Mouse (Mus musculus): ENCODE data around the gene Uchl5.

The Uchl5 gene

DNA sequence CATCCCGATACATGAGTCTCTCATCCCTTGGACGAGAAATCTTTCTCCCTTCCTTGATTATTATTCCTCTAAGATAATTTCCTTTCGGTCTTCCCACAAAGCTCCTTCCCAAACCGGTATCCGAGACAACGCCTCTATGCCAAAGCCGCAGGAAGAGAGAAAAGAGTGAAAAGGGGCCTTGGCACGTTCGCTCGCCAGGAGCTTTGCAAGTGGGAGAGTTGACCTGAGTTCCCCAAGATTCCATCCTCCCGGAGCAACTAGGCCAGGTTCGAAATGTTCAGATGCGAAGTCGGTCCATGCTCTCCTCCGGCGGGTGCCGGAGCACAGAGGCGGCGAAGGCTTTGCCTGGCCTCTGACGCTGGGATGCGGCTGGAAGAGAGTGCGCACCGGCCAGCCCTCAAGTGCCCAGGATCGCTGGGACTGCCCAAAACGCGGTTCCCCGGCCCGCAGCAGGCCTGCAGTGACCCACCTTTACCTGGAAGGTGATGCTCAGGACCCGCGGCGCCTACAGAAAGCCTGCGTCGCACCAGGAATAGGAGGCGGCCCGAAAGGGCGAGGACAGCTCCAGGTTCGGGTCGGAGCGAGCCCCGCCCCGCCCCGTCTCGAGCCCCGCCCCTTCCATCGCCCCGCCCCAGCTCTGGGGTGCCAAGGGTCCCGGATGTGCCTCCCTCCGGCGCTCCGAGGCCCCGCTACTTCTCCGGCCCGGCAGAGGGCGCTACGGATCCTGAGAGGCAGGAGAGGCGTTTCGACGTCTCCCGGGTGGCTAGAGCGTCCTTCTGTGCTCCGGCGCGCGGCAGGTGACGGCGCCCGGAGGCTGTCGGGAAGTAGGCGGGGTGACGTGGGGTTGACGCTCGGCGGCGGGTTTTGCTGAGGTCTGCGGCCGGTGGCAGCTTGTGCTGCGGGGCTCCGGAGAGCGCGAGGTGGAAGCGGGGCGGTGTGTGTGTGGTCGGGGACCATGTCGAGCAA, at the start of gene Uchl5, which contains the start of gene Trove2:
Gene Uchl5 (plus strand): TSS at position 827 of the 966 bp plus-strand sequence.
Gene Trove2 (minus strand): TSS at position 623 of the 966 bp plus-strand sequence.
- peak; percentile 96 to 97 for DNase-seq (ENCODE audit: low spot score in 2 of 2)

DNA sequence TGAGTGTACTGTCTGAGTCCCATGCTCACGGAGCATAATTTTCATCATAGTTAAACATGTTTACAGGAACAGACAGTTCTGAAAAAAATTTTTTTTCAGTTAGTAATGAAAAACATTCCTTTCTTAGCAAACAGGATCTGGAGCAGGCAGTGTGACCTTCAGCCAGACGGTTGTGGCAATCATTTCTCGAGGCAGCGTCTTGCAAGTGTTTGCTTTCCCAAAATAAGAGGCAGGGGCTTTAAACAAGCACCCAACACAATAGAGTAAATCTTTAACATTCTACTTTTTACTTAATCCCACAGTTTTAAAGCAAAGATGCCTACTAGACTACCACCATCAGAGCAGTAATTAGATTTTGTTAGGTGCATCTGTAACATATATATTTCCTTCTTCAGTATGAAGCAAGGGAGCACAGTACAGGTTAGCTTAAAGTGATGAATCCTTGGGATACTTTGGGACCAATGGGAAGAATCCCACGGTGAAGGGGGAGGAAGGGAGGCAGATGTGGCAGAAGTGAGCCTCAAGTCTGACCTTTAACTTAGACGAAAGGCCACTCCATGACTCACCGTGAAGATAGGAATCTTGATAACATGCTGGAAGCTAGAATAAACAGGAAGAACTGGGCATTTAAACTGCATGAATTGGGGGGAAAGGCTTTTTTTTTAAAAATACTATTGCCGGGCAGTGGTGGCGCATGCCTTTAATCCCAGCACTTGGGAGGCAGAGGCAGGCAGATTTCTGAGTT, 49.2 kb upstream of the Uchl5 start:
- no peak for DNase-seq (ENCODE audit: low spot score in 2 of 2)

GRCm38 (mm10) chr1:143730899-143731298, 46.2 kb upstream of the Uchl5 start:
- no peak for DNase-seq (ENCODE audit: low spot score in 2 of 2)

GRCm38 (mm10) chr1:143731691-143732090, 45.4 kb upstream of the Uchl5 start:
- DNase-seq (ENCODE audit: low spot score in 2 of 2): no peak

DNA sequence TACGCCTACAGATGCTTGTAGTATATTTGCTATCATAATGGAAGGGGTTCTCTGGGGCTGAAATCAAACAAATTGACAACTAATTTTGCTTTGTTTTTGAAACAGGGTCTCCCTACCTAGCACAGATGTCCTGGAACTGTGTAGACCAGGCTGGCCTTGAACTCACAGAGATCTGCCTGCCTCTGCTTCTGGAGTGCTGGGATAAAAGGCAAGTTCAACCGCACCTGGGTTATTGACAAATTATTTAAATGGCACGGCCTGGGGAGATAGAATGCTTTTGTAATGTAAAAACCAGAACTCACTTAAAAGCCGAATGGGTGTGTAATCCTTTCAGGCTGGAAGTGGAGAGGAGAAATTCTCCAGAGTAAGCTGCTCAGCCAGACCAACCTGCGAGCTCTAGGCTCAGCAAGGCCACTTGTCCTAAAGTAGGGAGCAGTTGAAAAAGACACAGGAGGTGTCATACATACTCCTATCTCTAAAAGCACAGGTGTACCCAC, 43.1 kb upstream of the Uchl5 start:
- DNase-seq (ENCODE audit: low spot score in 2 of 2): no peak

DNA sequence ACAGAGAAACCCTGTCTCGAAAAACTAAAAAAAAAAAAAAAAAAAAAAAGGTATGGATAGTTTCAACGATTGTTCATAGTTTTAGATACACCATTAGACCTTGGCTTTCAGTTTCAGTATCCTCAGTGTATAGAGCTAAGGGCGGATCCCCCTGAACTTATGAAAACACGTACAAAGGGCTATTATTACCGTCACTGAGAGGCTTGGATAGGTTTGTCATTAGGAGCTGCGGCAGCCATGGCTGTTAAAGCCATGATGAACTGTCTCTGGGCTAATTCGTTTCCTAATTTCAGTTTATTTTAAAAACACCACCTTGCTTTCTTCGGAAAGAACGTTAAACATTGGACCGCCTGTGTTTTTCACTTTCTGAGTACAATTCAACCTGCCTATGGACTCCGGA, 38.3 kb upstream of the Uchl5 start:
- DNase-seq (ENCODE audit: low spot score in 2 of 2): no peak

DNA sequence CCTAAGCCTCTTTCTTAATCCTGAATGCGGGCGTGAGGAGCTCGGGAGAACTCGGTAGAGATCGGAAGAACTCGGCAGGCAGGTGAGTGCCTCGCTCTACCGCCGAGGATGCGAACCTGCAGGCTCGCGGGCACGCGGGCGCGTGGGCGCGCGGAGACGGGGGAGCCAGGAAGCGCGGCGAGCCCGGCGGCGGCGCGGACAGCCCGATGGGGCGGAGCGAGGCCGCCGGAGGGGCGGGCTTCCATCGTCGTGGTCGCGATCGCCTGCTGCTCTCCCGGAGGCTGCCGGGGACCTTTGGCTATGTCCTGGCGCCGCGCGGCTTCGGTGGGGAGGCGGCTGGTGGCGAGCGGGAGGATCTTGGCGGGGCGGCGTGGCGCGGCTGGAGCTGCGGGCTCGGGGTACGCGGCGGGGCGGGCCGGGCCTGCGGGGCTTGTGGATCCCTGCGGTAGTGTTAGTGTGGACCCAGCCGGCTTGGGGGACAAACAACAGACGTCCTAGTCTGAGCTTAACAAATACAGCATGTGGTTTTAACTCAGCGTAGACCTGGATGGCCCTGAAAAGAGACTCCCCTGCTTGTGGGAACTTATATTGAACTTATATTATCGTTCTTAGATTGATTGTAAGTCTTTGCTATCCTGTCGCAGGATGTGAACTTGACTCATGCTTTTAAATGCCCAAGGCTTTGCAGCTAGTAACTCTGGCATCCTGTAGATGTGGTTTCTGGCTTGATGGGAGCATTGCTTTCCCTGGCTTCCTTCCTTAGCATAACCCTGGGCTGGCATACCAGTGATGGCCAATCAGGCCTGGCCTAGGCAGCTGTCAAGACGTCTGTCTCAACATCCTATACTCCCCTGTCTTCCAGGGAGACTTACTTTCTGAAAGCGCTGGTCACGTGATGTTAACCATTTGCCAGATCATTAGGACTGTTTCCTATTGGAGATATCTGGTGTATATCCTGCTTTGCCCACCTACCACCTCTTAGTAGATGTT, 37.4 kb upstream of the Uchl5 start:
- DNase-seq (ENCODE audit: low spot score in 2 of 2): peak; percentile 80 to 83

- DNase-seq (ENCODE audit: low spot score in 2 of 2): no peak
Measured at GRCm38 (mm10) chr1:143740581-143740980, 36.5 kb upstream of the Uchl5 start.

GRCm38 (mm10) chr1:143741331-143741730, 35.7 kb upstream of the Uchl5 start:
- no peak for DNase-seq (ENCODE audit: low spot score in 2 of 2)

GRCm38 (mm10) chr1:143742186-143742585, 34.9 kb upstream of the Uchl5 start:
- DNase-seq (ENCODE audit: low spot score in 2 of 2): no peak

GRCm38 (mm10) chr1:143745871-143746270, 31.2 kb upstream of the Uchl5 start:
- DNase-seq (ENCODE audit: low spot score in 2 of 2): no peak

GRCm38 (mm10) chr1:143762159-143762558, 14.9 kb upstream of the Uchl5 start:
- DNase-seq (ENCODE audit: low spot score in 2 of 2): no peak

DNA sequence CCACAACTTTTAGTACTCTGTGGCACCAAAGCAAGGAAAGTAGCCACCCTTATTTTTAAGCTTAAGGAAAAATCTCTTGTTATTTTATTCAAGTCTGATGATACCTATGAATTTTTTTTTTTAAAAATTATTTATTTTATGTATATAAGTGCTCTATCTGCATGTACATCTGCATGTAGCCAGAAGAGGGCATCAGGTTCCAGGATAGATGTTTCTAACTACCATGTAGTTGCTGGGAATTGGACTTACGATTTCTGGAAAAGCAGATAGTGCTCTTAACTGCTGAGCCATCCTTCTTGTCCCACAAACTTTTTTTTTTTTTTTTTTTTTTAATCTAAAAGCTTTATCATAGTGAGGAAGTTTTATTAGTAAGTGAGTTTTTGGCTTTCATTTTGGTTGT, 12.6 kb upstream of the Uchl5 start:
- no peak for DNase-seq (ENCODE audit: low spot score in 2 of 2)

DNA sequence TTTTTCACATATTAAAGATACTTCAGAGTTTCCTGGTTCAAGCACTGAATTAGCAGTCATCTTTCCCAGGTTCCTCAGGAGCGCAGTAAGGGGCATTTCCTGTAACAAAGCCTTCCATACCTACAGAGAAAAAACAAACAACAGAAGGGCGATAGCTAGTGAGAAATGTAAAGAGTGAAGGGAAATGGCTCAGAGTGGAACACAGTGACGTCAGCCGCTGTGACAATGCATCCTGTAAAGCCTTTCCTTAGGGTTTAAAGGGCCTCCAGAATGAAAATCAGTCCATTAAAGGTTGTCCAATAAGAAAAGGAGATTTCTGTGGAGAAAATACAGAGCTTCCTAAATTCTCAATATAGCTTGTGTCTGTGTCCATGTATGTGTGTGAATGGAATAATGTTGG, 11.3 kb upstream of the Uchl5 start:
- no peak for DNase-seq (ENCODE audit: low spot score in 2 of 2)

DNA sequence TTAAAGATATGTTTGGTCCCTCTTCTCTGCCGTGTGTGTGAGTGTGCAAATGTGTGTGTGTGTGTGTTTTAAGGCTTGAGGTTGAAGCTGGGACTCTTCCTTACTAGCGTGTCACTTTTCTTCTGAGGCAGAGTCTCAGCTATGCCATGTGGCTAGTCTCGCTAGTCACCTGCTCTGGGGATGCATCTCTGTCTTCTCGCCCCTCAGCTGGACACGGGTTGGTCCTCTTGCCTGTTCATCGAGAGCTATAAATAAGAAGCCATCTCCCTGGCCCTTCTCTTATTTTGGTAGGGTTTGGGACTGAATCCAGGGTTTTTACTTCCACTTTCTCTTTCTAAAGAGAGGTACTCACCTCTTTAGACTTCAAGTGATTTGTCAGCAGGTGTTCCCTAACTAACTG, 10.8 kb upstream of the Uchl5 start:
- DNase-seq (ENCODE audit: low spot score in 2 of 2): no peak

DNA sequence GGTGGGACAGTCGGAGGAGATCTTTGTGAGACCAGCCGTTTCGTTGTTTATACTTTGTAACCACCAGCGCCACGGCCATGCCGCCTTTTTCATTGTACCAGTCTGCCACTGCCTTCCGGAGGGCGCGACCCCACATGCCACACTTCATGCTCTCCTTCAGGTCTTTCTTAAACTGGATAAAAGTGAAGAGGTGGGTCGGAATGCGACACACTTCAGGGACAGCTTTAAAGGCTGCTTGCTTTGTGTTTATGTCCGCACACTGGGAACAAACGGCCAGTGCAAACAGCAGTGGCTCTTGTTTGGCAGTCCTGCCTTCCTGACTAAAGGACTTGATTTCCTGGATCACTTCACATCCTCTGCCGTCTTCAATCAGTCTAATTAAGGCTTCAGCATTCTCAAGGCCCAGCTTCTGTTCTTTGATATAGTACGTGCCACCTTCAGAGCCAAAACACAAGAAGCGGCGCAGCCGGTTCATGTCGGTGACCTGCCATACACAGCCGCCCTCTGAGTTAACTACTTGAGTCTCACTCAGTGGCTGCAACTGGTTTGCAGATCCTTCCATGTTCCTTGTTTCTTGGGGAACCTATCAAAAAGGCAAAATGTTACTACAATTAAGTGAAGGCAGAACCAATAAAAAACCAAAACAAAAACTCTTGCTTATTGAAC, 6.5 kb upstream of the Uchl5 start:
- no peak for DNase-seq (ENCODE audit: low spot score in 2 of 2)

DNA sequence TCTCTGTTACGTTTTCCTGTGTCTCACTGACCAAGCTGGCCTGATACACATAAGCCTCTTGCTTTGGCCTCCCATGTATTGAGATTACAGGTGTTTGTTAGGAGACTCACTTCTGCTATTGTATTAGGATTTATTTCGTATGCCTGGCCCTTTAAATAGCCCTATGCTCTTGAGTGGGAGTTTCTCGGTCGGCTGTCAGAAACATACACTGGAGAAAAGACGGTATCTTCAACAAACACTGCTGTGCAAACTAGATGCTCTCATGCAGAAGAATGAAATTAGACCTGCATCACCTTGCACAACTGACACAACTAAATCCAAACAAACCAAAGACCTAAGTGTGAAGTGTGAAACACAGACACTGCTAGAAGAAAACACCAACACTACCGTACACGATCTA, 4.0 kb upstream of the Uchl5 start:
- no peak for DNase-seq (ENCODE audit: low spot score in 2 of 2)

- DNase-seq (ENCODE audit: low spot score in 2 of 2): no peak
Measured at GRCm38 (mm10) chr1:143773909-143774308, 3.2 kb upstream of the Uchl5 start.

- DNase-seq (ENCODE audit: low spot score in 2 of 2): peak in 1 of 2 experiments; percentile 7
Measured at GRCm38 (mm10) chr1:143777558-143778218, 616 bp downstream of the Uchl5 start.

DNA sequence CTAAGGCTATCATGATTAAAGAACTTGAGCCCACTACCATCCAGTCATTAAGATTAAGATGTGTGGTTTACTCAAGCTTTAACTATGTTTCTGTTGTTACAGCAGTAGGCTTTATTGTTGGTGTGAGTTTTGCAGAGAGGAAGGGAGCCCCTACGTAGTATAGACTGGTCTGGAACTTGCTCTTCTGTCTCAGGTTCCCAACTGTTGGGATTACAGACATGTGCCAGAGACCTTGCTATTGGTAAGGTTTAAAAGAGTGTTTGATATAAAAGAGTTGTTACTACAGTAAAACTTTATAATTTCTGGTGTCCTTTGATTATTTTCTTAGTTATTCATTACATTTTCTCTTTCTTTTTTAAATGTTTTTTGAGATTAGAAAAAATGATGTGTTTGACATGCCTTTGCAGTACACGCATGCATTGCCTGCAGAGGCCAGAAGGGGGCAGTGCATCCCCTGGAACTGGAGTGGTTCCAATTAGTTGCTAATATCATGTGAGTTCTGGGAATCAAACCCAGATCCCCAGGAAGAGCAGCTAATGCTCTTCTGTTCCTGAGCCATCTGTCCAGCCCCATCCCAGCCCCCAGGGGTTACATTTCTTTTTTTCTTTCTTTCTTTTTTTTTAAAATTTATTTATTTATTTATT, 11.6 kb downstream of the Uchl5 start:
- DNase-seq (ENCODE audit: low spot score in 2 of 2): peak in 1 of 2 experiments; percentile 7
